Mouse (Mus musculus): ENCODE results near the gene Tshr.

The Tshr gene

GRCm38 (mm10) chr12:91588670-91589541, 204.5 kb downstream of the Tshr start:
- peak; percentile 73 to 78 for DNase-seq

- no peak for DNase-seq
These were observed 205.1 kb downstream of the Tshr start for GRCm38 (mm10) chr12:91589542-91589846.

DNA sequence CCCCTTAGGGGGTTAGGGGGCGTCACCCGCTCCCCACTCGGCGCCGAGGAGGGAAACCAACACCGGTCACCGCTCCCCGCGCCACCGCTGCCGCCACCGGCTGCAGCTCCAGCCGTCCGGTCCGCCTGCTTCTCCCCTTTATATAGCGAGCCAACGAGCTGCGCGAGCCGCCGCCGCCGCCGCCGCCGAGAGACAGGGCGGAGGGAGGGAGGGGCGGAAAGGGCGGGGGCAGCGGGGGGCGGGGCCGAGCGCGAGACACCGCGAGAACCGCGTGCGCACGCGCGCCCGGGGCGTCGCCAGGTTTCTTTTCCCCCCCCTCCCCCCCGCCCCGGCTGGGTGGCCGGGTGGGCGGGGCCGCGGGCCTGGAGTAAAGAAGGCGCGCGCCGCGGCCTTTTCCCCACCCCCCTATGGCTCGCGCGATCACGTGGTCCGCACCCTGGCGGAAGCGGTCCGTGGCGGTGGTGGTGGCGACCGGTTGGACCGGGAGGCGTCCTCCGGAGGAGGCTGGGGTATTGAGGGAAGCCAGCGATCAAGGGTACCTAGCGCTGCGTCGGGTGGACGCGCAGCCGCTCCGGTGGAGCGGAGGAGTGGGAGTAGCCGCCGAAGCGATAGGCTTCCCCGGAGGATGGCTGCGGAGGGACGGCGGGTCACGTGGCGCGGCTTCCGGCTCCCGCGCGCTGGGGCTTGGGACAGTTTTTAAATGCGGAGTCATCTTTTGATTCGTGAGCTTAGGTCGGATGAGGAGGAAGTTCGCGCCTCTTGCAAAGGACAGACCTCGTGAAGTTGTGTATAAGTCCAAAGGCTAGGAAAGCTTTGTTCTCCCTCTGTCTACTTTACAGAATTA, 205.7 kb downstream of the Tshr start, which contains the start of gene Gtf2a1:
Gene Gtf2a1, minus strand, starts transcription at position 641 of the 844 bp plus-strand sequence.
- DNase-seq: peak; percentile 96 to 97

DNA sequence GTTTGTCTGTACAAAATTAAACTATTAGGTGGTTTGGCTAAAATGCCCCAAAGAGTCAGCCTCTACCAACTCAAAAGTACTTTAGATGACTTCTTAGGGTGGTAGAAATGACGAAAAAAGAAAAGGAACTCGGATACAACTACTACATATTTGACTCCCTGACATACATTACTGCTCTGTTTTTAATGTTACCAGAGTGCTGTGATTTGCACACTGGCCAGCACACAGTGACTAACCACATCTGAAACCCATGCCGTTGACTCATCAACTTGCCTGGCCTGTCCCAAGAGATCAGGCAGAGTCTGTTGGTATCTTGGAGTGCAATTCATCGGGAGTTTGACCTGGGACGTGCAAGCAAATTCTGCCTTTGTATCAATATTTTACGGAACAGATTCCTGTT, 206.4 kb downstream of the Tshr start:
- no peak for DNase-seq

GRCm38 (mm10) chr12:91591191-91591590, 206.8 kb downstream of the Tshr start:
- no peak for DNase-seq

DNA sequence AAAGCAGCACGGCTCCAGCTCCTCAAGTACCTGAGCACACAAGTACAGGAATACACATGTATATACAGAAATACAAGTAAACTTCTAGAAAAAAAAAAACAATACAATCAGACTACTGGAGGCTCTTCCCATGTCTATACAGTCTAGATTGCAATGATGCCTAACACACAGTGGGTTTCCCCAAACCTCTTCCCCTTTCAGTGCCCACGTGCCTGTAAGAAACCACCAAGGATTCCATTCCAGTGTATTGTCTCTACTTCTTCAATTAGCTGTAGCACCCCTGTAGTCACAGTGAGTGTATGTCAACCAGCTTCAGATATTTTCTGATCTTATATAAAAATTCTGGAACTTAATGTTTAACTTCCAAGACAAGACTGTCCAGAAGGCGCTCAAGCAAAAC, 207.8 kb downstream of the Tshr start:
- DNase-seq: peak; percentile 50 to 62

Data from B cell, adult 2 months (primary cell).